Mouse (Mus musculus) embryonic facial prominence, embryonic 11.5 days (tissue): ENCODE measurements at regions not wholly inside any gene's neighbourhood (a gene's known extent, or its start where the extent isn't known, plus 50 kb on each side); places are given as distances from the start of the nearest gene placed in this dataset.

Source experiments
- ATAC-seq: fragments of 200-750 bp; cut with Nextera tagmentation; replicated peaks from 2 replicates; pipeline ENCODE4 v1.8.0; 2017; ENCODE audit warnings: low read depth; ENCODE audit not compliant: insufficient number of reproducible peaks, low FRiP score, low TSS enrichment
- DNase-seq: peaks from one replicate; pipeline ENCODE4 v3.0.0-alpha.2; 2015; ENCODE audit warnings: low spot score
- H3K27ac ChIP-seq: fragments of 300-500 bp; sonication (generic); replicated peaks from 2 replicates; pipeline ENCODE4 v1.5.1; 2014; ENCODE audit warnings: mild to moderate bottlenecking, low read depth, low read length, control low read depth
- H3K27me3 ChIP-seq: fragments of 300-500 bp; sonication (generic); 2 replicates; pipeline ENCODE4 v1.6.1; 2014; ENCODE audit warnings: mild to moderate bottlenecking, low read length, moderate library complexity, mixed read lengths; ENCODE audit not compliant: control insufficient read depth, insufficient read depth
- H3K36me3 ChIP-seq: fragments of 300-500 bp; sonication (generic); replicated peaks from 2 replicates; pipeline ENCODE4 v1.6.1; 2014; ENCODE audit warnings: low read depth, mild to moderate bottlenecking, low read length, moderate library complexity, mixed read lengths; ENCODE audit not compliant: control insufficient read depth, insufficient read depth
- H3K4me1 ChIP-seq: fragments of 300-500 bp; sonication (generic); 2 replicates; pipeline ENCODE4 v1.6.1; 2014; ENCODE audit warnings: low read length, mixed read lengths; ENCODE audit not compliant: control insufficient read depth, insufficient read depth
- H3K4me2 ChIP-seq: fragments of 300-500 bp; sonication (generic); 2 replicates; pipeline ENCODE4 v1.6.1; 2014; ENCODE audit warnings: low read depth, mild to moderate bottlenecking, control low read depth, low read length, moderate library complexity
- H3K4me3 ChIP-seq: fragments of 300-500 bp; sonication (generic); 2 replicates; pipeline ENCODE4 v1.5.1; 2014; ENCODE audit warnings: low read depth, low read length, control low read depth
- H3K9ac ChIP-seq: fragments of 300-500 bp; sonication (generic); replicated peaks from 2 replicates; pipeline ENCODE4 v1.6.1; 2014; ENCODE audit warnings: mild to moderate bottlenecking, control low read depth, low read length
- H3K9me3 ChIP-seq: fragments of 300-500 bp; sonication (generic); replicated peaks from 2 replicates; pipeline ENCODE4 v1.6.1; 2016; ENCODE audit warnings: mild to moderate bottlenecking, low read length, inconsistent platforms, mixed read lengths; ENCODE audit not compliant: control insufficient read depth
- WGBS: fragments of 180-500 bp; shearing (Covaris S2); extraction: QIAGEN DNeasy Blood & Tissue Kit; methylation state at CpG from one replicate; pipeline ENCODE4 v1.1.7; 2014; 5-methylcytosine and 5-hydroxymethylcytosine counted together

DNA sequence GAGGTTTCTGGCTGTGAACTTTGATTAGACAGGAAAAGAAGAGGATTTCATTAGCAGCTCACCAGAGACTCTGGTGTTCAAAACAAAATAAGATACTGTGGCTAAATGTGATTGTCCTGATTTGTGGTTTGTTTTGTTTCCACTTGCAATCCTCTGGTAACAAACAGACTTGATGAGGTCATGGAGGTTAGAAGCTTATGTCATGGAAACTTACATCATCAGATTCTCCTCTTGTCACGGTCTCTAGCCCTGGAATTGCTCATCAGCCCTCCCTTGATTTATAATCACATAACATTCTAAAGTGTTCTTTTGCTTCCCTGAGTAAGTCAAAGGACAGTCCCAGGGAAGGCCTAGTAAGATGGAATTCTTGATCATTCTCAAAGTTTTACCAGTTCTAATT, 130.8 kb downstream of the Slc5a7 start:
- DNase-seq (no peak), ATAC-seq (no peak)
- Histone ChIP-seq H3K9ac (no peak overlapping the region), H3K27ac (no peak overlapping the region), H3K4me3 (no peak overlapping the region), H3K36me3 (no peaks in the 10 kb centered on the region), H3K27me3 (no peaks in the 10 kb centered on the region), H3K4me1 (no peaks in the 10 kb centered on the region), H3K9me3 (no peaks in the 10 kb centered on the region), H3K4me2 (no peak overlapping the region)
- 58% methylated on average over 1 of the region's 1 CpGs for WGBS

DNA sequence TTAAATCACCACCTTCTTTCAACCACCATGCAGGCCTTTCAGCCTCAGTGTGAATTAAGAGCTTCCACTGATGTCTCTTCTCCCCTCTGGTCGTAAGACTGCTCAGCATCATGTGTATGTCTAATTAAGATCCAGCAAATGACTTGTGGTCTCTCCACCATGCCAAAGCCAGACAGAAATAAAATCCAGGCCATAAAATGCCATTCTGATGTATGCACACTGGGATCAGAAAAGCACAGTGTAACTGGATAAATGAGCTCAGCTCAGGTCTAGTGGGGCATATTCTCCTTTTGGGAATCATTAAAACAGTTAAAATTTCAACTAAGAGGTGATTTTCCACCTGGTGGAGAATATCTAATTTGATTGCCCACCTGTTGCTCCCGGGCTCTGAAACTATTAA, 136.5 kb downstream of the Slc5a7 start:
- H3K9ac ChIP-seq, result no peak overlapping the region
- H3K36me3 ChIP-seq, result no peaks in the 10 kb centered on the region
- H3K27ac ChIP-seq, result no peak overlapping the region
- no peak for ATAC-seq
- no peaks in the 10 kb centered on the region for H3K27me3 ChIP-seq
- no peaks in the 10 kb centered on the region for H3K4me1 ChIP-seq
- H3K4me2 ChIP-seq, result no peak overlapping the region
- DNase-seq, result no peak
- no peaks in the 10 kb centered on the region for H3K9me3 ChIP-seq
- WGBS, result 85% methylated on average over 2 of the region's 2 CpGs
- no peak overlapping the region for H3K4me3 ChIP-seq

DNA sequence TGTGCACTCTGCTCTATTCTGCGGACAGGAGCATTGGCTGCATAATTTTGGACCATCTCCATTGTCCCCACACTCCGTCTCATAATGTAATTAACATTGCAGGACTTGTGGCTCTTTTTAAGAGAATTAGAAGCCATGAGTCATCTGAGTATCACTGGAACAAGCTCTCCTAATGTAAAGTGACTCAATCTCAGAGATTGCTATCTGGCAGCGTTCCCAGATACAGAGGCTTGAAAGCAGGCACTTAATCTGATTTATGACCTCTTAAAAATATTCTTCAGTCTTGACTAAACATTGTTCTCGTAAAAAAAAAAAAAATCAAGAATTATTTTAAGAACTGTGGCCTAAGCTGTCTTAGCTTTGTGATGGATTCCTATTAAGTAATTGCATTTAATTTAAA, 140.1 kb downstream of the Slc5a7 start:
- DNase-seq, result no peak
- Histone ChIP-seq H3K4me1 (no peaks in the 10 kb centered on the region), H3K27ac (no peak overlapping the region), H3K9me3 (no peaks in the 10 kb centered on the region), H3K27me3 (no peaks in the 10 kb centered on the region), H3K4me2 (no peak overlapping the region), H3K9ac (no peak overlapping the region), H3K36me3 (no peaks in the 10 kb centered on the region), H3K4me3 (no peak overlapping the region)
- WGBS, result 70% methylated on average over 4 of the region's 4 CpGs
- ATAC-seq, result no peak

DNA sequence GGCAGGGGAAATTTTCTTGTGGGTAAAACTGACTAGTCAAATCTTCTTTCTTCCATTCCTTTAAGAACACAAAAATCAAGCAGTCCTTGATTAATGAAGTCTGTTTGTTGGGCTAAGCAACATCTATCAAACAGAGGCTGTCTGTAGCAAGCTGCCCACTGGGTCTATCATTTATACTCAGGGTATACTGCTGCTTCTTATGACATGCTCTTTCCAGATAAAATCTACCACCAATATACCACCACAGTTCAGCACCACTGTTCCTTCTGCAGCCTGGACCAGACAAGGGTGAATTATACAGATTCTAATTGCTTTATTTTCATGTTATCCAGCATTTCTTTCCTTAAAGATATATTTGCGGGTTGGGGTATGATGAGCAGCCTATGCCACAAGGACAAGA, 140.5 kb downstream of the Slc5a7 start:
- Histone ChIP-seq H3K27me3 (no peaks in the 10 kb centered on the region), H3K36me3 (no peaks in the 10 kb centered on the region), H3K4me2 (no peak overlapping the region), H3K27ac (no peak overlapping the region), H3K9me3 (no peaks in the 10 kb centered on the region), H3K4me1 (no peaks in the 10 kb centered on the region), H3K4me3 (no peak overlapping the region), H3K9ac (no peak overlapping the region)
- ATAC-seq (no peak), DNase-seq (no peak)
- WGBS, result 90% methylated on average over 1 of the region's 1 CpGs

DNA sequence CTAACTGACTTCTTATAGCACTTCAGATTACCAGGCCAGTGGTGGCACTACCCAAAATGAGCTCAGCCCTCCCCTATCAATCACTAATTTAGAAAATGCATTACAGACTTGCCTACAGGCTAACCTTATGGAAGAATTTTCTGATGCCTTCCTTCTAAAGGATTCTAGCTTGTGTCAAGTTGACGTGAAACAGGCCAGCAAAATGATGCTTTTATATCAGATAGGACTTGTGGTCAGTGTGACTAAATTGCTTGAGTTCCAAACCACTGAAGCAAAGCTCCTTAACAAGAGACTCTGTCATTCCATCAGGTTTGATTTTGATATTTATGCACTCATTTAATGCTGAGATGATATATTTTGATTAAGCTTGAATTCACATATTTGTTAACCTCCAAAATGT, 143.0 kb downstream of the Slc5a7 start:
- H3K36me3 ChIP-seq, result no peaks in the 10 kb centered on the region
- no peak overlapping the region for H3K9ac ChIP-seq
- H3K9me3 ChIP-seq, result no peaks in the 10 kb centered on the region
- WGBS, result 82% methylated on average over 1 of the region's 1 CpGs
- no peak overlapping the region for H3K4me3 ChIP-seq
- DNase-seq, result no peak
- H3K4me2 ChIP-seq, result no peak overlapping the region
- H3K27me3 ChIP-seq, result no peaks in the 10 kb centered on the region
- H3K4me1 ChIP-seq, result no peaks in the 10 kb centered on the region
- no peak for ATAC-seq
- no peak overlapping the region for H3K27ac ChIP-seq

DNA sequence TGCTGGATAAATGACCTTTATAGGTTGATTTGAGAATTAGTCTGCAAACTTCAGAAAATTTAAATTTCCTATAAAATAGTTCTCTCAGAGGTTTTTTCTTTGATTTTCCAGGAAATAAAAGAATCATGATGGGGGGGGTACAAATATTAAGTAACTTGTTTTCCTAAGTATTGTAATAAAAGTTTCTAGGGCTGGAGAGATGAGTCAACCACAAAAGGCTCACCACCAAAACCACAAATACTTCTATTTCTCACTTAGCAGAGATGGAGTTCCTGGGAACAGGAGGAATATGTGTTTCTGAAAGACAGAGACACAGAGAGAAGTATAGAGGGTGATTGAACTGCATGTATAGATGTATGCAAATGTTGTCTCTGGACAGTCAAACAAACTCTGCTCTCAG, 144.3 kb downstream of the Slc5a7 start:
- Histone ChIP-seq H3K4me3 (no peak overlapping the region), H3K36me3 (no peaks in the 10 kb centered on the region), H3K9ac (no peak overlapping the region), H3K4me2 (no peak overlapping the region), H3K4me1 (no peaks in the 10 kb centered on the region), H3K27me3 (no peaks in the 10 kb centered on the region), H3K27ac (no peak overlapping the region), H3K9me3 (no peaks in the 10 kb centered on the region)
- no peak for ATAC-seq
- DNase-seq, result no peak
